Mouse (Mus musculus) layer of hippocampus, adult 8-10 months (tissue): ENCODE data around the gene Ppip5k2. TPM values are rescaled to one million over a fixed set of nuclear protein-coding genes. Genes with fewer than 3 reads are reported as not detected.
"Not testable (repeated sequence)": the region's sequence is repeated elsewhere in the genome, so short reads cannot be mapped to it uniquely, and the experiment has no call there.

Experiments used
- DNase-seq, 2 experiments: peaks; one replicate each; pipeline ENCODE4 v3.0.0; 2022; ENCODE audit warnings: low spot score in 2 of 2
- total RNA-seq, 4 experiments: library from RNA; stranded (reverse); gene quantifications; 2 replicates each; pipeline ENCODE4 v1.2.4; 2022

The Ppip5k2 gene
- total RNA-seq = 10 to 100 TPM; 20.1 to 23.9 (median 21.2) TPM

DNA sequence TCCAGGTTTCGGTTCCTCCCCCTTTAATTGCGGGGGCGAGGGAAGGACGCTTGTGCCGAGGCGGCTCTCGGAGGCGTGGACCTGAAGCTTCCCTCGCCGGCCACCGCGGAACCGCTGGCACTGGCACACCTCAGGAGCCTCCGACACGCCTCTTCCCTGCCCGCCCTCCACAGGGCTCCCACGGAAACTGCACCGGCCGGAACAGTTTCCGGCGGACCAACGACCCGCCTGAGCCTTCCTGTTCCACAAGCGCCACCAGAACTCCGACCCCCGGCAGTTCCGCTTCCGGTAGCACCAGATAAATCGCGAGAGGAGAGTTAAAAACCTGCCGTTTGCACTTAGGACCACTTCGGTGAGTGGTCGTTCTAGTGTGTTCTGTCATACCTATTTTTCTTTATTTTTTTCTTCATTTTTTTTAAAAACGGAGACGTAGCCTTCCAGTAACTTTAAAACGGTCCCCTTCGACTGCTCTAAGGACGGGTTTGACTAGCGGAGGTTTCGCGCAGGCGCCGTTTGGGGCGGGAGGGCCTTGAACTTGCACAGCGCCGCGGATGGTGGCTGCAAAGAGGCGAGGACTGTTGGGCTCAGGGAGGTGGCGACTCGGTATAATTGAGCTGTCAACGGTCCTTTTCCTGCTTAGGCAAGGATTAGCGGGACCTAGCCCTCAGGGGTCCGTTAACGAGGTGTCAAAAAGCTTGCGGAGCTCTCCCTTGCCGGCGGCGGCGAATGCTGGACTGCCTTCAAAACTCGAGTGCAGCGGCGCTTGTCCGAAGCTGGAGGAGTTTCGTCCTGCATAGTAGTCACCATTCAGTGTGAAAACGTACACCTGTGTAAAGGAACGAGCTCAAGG lies at the start of gene Ppip5k2, which contains the start of gene Gin1:
Gene Ppip5k2 (minus strand): TSS at position 508 of the 850 bp plus-strand sequence.
Gene Gin1 (plus strand): TSS at position 269 of the 850 bp plus-strand sequence.
- peak; percentile 92 to 93 for DNase-seq

DNA sequence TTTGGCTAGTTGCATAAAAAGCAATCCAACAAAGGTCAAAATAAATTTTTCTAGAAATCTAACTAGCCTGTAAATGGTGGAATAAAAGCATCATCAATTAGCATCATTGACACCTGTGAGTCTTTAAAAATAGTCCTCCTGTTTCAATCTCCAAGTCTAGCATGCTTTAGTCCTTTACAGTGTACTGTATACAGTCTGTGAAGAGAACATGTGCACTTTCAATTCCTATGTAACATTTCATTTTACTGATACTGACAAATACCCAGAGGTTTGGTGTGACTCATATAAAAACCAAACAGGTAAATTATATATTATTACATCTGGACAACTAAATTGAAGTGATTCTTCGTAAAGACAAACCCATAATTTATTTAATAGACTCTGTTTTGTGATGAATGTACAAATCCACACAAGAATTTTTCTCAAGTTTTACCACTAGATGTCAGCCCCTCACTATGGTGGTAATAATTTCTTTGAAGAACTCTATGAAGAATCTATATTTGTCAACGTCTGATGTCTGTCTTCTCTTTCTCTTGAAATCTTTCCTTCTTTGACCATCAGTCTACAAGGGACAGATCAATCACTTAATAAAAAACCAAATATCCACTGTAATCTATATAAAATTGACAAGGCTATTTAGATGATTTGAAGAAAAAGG lies 39.2 kb upstream of the Ppip5k2 start:
- DNase-seq = no peak

DNA sequence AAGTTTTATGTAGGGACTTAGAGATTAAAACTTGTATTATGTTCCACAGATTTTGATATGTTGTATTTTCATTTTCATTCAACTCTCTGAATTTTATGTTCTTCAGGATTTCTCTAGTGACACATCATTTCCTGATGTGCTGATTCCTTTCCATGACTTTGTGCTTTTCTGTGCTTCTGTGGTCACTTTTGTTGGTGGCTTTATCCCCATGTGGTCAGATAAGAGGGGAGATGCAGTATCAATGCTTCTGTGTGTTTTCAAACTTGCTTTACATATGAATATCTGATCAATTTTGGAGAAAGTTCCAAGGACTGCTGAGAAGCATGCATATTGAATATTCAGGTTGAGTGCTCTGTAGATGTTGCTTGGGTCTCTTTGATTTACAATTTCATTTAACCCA lies 34.3 kb upstream of the Ppip5k2 start:
- no peak for DNase-seq

DNA sequence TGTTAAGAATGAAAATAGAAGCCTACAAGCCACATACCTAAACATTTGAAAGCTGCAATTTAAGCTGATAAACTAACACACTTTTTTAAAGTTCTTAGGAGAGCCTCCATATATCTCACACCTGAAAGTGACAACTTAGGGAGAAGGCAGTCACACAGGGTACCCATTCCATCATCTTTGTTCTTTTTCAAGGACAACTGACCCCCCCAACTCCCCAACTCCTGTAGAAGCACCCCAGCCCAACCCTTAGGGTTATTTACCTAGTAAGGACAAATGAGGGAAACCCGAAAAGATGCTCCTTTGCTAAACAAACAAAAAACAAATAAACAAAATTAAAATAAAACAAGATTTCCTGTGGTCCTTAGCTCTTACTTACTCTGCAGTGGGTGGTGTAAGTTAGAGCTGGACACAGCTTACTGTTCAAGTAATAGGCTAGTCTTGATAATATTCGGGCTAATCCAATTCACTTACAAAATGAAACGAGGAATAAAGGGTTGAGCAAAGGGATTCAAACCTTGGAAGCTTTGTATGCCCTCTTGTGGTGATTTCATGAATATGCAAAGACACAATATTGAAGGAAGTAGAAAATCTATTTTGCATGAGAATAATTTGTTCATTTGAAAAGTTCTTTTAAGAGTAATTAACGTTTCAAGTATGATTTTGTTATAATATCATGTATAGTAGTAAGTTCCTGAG lies 32.1 kb upstream of the Ppip5k2 start:
- DNase-seq = no peak

DNA sequence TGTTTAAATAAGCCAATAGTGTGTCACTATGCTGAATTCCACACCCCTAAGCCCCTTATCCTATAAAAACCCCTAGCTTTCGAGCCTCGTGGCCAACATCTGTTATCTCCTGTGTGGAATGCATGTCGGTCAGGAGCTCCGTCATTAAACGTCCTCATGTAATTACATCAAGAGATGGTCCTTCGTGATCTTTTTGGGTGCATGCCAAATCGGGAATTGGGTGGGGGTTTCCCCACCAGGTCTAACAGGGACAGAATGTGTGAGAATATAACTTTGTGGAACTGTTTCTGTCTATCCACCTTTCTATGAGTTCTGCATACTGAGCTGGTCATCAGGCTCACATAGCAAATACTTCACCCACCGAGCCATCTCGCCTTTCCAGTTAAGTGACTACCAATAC lies 25.7 kb upstream of the Ppip5k2 start:
- DNase-seq = no peak

DNA sequence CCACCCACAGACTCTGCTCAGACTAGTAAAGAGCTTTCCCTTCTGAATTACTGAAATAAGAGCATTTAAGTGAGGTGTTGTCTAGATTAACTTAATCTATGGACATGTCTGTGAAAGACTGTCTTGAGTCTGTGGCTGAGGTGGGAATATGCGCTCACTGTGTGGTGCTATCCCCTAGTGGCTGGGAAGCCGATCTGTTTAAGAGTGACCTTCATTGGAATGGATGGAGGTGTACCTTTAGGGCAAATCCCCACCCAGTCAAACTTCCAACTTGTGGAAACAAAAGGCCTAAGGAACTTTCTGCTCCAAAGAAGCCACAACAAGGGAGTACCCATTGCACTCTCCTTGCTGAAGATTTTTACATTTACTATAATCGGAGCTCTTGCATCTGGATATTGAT lies 23.9 kb upstream of the Ppip5k2 start:
- DNase-seq = no peak

DNA sequence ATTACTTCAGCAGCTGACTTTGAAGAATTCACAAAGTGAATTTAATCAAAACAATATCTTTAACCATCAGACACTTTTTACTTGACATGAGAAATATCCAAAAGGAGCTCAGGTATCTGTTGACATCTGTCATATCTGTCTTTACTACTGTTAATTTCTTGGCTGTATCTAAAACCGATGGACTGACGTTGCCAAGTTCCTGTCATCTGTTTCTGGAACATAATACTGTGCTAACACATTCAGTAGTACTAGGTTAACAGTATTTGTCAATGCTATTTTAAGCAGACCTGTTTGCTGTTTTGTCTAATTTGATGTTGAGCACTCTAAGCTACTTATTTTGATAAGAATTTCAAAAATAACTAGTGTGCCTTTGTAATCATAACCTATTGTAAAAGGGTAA lies 18.3 kb upstream of the Ppip5k2 start:
- no peak for DNase-seq

DNA sequence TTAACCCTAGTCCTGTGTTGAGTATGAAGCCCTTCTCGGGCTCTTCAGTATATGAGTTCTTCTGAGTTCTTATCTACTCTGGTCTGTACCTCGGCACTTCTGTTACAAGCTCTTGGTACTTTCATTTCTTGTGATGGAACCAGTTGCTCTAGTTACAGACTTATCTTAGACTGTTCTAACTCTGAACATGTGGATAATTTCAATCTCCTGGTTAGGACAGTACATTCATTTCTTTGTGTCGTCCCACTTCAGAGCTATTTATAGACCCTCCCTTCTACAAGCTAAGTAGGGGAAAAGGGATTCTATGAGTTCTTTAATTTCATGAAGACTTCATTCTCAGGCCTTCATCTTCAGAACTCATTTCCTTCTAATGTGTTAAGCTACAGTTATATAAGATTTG lies 17.5 kb upstream of the Ppip5k2 start:
- DNase-seq = no peak

DNA sequence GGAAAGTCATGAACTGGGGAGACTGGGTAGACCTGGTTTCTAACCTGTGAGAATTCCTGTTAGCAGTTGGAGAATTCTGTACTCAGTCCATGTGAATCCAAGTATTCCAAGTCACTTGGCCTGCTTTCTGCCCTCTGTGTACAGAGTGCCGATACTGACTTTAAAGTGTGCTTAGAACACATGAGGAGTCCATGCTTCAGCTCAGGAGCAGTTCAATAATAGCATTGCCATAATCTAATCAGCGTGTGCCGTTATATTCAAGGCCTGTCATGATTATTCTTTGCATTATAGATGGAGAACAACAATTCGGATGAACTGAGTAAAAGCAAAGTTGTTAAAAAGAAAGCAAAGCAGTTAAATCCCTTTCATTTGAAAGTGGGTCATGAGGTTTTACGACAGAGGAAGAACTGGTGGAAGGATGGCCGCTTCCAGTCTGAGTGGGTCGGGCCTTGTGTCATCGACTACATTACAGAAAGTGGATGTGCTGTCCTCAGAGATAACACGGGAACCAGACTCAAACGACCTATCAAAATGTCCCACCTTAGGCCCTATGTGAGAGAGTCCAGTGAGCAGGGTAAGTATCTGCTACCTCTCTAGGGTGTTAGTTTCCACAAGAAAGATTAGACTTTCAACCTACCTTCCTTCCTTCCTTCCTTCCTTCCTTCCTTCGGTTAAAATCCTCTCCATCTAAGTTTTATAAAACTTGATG lies 15.6 kb upstream of the Ppip5k2 start:
- no peak for DNase-seq

DNA sequence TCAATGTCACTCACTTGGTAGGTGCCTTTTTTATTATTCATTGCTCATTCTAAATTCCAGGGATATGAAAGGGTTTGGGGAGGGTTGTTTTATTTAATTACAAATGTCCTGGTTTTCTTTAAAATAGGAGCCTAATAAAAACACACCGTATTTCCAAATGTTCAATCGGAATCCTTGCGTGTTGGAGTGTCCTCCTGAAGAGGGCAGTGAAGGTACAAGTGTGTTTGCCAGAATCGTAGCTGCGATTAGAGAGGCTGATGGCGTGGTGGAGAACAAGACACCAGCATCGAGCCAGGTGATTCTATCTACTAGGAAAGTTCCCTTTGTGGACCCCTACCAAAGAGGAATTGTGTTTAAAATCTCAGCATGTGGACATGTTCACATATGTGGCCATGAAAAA lies 14.7 kb upstream of the Ppip5k2 start:
- no peak for DNase-seq

DNA sequence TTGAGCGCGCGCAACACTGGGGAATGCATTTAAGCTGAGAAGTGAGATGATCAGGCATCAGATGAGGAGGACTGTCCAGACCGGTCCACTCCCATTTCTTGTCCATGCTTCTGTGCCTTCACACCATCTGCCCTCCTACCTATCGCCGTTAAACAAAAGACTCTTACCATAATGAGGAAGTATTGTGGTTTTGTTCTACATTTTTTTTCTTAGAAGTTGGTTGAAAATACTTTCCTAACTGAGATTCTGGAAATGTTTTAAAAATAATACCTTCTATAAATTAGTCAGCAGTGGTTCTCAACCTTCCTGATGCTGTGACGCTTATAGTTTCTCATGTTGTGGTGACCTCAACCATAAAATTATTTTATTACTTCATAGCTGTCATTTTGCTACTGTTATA lies 11.5 kb upstream of the Ppip5k2 start:
- DNase-seq = no peak

DNA sequence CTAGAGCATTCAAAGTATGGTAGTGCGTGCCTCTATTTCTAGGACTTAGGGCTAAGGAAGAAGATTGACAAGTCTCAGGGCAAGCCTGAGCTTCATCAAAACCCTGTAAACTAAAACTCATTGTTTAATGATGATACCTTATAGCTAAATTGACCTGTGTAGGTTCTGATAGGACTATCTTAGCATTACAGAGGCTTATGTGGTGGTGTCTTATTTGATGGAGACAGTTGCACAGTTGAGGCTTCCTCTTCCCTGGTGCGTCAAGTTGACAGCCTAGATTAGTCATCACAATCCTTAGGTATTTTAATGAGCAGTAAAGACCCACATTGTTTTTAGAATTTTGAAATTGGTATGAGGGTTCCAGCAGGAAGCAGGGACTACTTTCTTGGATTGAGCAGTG lies 3.8 kb upstream of the Ppip5k2 start:
- no peak for DNase-seq

DNA sequence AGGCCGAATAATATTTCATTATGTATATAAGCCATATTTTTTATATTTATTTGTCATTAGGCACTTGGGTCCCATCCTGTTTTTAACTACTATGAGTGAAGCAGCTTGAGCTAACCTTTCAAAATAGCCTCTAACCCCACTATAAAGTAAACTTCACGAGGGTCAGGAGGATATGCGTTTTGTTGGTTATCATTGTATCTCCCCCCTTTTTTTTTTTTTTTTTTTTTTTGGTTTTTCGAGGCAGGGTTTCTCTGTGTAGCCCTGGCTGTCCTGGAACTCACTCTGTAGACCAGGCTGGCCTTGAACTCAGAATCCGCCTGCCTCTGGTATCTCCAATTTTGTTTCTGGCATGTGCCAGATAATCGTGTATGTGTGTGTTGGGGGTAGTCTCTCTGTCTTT lies 3.2 kb upstream of the Ppip5k2 start:
- DNase-seq = no peak

DNA sequence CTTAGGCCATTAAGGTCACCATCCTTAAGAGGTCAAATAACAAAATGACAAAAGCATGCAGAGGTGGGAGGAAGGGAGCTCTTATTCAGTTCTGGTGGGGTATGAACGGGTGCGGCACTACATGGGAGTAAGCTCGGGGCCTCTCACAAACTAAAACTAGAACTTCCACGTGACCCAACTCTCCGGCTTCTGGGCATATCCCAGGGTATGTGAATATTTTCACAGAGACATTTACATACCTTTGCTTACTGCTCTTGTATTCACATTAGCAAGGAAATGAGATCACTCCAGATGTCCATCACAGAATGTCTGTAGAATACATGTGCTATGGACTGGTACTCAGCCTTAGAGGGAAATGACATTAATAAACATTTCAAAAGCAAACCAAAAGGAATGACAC lies 1.5 kb upstream of the Ppip5k2 start:
- DNase-seq = no peak

DNA sequence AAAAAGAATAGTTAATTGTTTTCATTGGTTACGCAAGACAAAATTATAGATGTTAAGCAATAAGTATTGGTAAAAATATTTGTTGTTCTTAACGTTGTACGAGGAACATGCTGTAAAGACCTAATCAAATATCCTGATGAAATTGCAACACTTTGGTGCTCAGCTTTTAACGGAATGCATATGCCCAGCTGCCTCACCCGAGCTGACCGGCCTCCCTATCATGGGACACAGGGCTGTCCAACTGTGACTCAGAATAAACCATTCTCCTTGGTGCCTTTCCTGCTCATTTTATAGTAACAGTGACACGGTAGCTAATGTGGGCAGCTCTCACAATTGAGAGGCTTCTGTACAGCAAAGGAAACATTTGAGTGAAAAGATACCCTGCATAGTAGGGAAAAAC lies 907 bp upstream of the Ppip5k2 start:
- DNase-seq = no peak

DNA sequence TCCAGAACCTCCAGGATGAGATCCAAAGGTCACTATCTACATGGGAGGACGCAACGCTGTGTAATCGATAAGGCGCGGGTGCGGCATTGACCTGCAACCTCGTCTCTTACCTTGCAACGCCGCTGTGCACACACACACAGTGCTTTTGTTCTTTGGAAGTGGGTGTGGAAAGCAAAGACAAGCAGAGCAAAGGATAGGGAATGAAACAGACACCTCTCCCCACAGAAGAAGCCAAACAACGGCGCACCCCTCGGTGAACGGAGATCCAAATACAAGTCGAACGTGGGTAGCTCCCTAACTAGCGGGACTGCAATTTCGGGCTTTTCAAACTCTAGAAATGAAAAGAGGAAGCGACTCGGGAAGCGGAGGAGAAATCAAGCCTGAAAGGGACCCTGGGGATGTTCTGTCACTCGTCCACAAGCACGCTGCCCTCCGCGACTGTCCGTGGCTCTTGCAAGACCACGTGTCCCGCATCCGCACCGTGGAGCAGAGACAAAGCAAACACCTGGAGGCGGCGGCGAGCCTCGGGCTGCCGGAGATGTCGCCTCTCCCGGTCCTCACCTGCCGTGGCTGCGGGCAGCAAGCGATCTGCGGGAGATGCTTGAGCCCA lies 812 bp downstream of the Ppip5k2 start:
- no peak for DNase-seq

DNA sequence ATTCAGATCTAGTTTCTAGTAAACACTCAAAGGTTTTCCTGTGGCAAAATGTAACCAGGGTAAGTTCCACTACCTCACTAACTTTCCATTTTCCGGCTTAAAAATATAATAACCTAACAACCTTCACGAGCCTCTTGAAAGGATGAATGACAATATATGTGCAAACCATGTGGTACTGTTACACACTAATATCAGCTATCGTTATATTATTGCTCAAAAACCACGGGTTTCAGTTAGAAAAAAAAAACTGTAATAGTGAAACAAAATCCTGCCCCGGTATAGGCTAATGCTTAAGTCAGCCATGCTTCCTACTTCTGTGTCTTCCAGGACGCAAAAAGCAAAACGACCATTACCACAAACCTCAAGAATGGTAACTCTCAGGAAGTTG lies 1.3 kb downstream of the Ppip5k2 start:
- no peak for DNase-seq

DNA sequence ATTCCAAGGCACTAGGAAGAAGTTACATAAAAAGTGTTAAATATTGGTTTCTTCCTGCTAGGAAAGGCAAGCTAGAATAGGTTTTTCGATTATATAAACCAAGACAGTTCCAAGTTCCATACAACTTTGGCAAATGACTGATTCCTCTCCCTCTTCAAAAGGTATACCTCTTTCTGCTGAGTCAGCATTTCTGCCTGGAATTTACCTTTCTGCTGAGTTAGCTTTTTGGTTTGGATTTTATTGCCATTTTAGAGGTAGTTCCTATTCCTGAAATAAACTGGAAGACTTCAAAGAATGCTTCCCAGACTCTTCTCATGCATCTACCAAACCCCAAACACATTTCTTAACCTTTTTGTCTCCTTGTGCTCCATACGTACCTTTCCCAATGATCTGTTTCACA lies 2.1 kb downstream of the Ppip5k2 start:
- no peak for DNase-seq

DNA sequence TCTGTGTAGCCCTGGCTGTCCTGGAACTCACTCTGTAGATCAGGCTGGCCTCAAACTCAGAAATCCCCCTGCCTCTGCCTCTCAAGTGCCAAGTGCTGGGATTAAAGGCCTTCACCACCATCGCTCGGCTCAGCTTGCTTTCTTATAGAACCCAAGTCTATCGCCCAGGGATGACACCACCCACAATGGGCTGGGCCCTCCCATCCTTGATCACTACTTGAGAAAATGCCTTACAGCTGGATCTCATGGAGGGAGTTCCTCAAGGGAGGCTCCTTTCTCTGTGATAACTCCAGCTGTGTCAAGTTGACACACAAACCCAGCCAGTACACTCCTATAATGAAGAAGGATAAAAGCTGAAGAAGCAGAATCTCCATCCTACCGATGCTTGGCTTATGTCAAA lies 4.5 kb downstream of the Ppip5k2 start:
- not testable (repeated sequence) for DNase-seq

DNA sequence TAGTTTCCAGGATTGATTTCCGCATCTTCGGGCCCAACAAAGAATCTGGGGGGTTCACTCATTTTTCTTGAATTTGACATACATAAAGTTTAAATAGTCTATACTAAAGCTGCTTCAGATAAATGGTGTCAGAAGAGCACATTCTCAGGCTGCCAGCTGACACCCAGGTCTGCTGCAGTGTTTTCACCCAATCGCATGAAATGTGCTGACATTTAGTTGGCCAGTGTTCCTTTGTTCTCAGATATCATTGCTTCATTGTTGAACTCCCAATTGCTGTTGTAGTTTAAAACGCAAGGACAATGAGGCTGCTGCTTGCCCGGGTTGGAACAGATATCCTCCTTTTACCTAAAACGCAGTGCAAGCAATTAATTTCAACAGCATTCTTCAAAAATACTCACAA lies 8.7 kb downstream of the Ppip5k2 start:
- DNase-seq = no peak

DNA sequence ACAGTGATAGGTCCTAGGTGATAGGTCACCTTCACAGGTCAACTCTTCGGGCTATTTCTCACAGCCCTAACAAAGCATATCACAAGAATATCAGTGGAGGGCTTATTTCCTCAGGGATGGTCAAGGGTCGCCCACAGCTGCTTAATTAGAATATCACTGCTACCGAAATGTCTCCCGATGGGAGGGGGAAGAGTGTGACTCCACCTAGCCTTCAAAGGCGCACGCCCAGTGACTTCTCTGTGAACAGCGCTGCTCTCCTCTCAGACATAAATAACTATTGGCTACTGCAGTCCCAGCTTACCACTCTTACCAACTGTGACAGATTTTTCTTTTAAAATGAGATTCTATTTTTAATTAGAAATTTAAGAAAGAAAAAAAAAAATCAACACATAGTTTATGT lies 9.6 kb downstream of the Ppip5k2 start:
- no peak for DNase-seq
